Mouse (Mus musculus) kidney, adult 2 months (tissue): ENCODE measurements at regions not wholly inside any gene's neighbourhood (a gene's known extent, or its start where the extent isn't known, plus 50 kb on each side); places are given as distances from the start of the nearest gene placed in this dataset.

Experiments
- CTCF ChIP-seq: fragments of 200-500 bp; conservative IDR thresholded peaks from 2 replicates; pipeline ENCODE4 v1.5.1; 2011; ENCODE audit warnings: low read depth, mild to moderate bottlenecking, control low read depth, low read length, moderate library complexity, mixed read lengths; ENCODE audit not compliant: insufficient read depth, insufficient read length
- POLR2A ChIP-seq: fragments of 200-500 bp; IDR thresholded peaks from one replicate; pipeline ENCODE4 v1.6.1; 2011; ENCODE audit warnings: low read depth, low read length, control low read depth

DNA sequence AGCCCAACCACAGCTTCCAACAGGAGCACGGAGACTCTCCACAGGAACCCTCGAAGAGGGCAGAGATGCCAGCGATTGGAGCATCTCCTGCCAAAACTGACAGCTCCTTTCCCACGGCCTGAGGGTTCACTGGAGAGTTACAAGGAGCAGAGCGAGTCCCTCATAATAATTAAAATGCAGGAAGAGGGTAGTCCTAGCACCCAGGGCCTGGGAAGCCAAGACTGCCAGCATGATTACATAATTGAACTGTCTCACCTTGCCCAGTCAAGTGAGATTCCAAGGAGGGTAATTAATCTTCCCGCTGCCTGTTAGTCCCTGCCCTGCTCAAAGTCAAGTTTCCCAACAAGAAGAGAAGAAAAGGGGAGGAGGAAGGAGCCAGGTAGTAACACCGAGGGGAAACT, 319.5 kb upstream of the Noct start:
- TF ChIP-seq CTCF (no peak), POLR2A (no peak)
